Mouse (Mus musculus) C2C12 (cell line): ENCODE data around the gene Ppm1h. TPM values are rescaled to one million over a fixed set of nuclear protein-coding genes. Genes with fewer than 3 reads are reported as not detected.
A peak's percentile ranks its signal among the peaks of the same experiment; 100 is the strongest.

Experiments
- H3K27me3 ChIP-seq: one replicate; pipeline ENCODE4 v1.6.1; 2011; ENCODE audit not compliant: control insufficient read depth, insufficient read depth, insufficient read length
- H3K36me3 ChIP-seq: one replicate; pipeline ENCODE4 v1.6.1; 2011; ENCODE audit not compliant: control insufficient read depth, insufficient read depth
- H3K4me3 ChIP-seq: one replicate; pipeline ENCODE4 v1.5.1; 2011; ENCODE audit warnings: mild to moderate bottlenecking, control low read depth; ENCODE audit not compliant: poor library complexity, insufficient read depth, severe bottlenecking
- H3K79me2 ChIP-seq: one replicate; pipeline ENCODE4 v1.6.1; 2011; ENCODE audit not compliant: control insufficient read depth, insufficient read depth
- H3K79me3 ChIP-seq: one replicate; pipeline ENCODE4 v1.6.1; 2011; ENCODE audit warnings: low read depth, control low read depth
- H3ac ChIP-seq: one replicate; pipeline ENCODE3; 2011; ENCODE audit warnings: low read depth; ENCODE audit not compliant: control insufficient read depth, insufficient read length
- CEBPB ChIP-seq: IDR thresholded peaks from one replicate; pipeline ENCODE4 v1.6.1; 2011; ENCODE audit warnings: low read depth, mild to moderate bottlenecking, control low read depth, moderate library complexity
- CTCF ChIP-seq: IDR thresholded peaks from one replicate; pipeline ENCODE4 v1.5.1; 2011; ENCODE audit not compliant: control insufficient read depth, insufficient read depth, insufficient read length
- FOSL1 ChIP-seq: IDR thresholded peaks from one replicate; pipeline ENCODE4 v1.8.0; 2011; ENCODE audit warnings: mild to moderate bottlenecking, low read length; ENCODE audit not compliant: poor library complexity, insufficient read depth, severe bottlenecking
- MAX ChIP-seq: IDR thresholded peaks from one replicate; pipeline ENCODE4 v1.6.1; 2011; ENCODE audit warnings: mild to moderate bottlenecking, control low read depth
- MYOD1 ChIP-seq: IDR thresholded peaks from one replicate; pipeline ENCODE4 v1.6.1; 2011; ENCODE audit warnings: low read depth; ENCODE audit not compliant: control insufficient read depth, insufficient read length
- MYOG ChIP-seq: IDR thresholded peaks from one replicate; pipeline ENCODE4 v1.6.1; 2011; ENCODE audit not compliant: control insufficient read depth, insufficient read length; ENCODE audit errors: extremely low read depth
- USF1 ChIP-seq: IDR thresholded peaks from one replicate; pipeline ENCODE4 v1.6.1; 2011; ENCODE audit warnings: low read depth, mild to moderate bottlenecking, control low read depth, moderate library complexity
- polyA plus RNA-seq: library from polyadenylated mRNA; unstranded; fragments of >200 nt; fragmentation: generic; extraction: Trizol; gene quantifications from one replicate; pipeline ENCODE4 v1.2.1, GENCODE M21; 2012; ENCODE audit warnings: missing spikeins

Ppm1h gene
- polyA plus RNA-seq, 1 experiment = 0.06 TPM

GRCm38 (mm10) chr10:122742136-122742535, 63.6 kb downstream of the Ppm1h start:
- no peak overlapping the region for H3K4me3 ChIP-seq

GRCm38 (mm10) chr10:122743361-122743760, 64.8 kb downstream of the Ppm1h start:
- H3K27me3 ChIP-seq = peaks cover 5% of the 10 kb centered on the region
- H3K79me3 ChIP-seq = no peaks in the 10 kb centered on the region
- no peaks in the 10 kb centered on the region for H3K36me3 ChIP-seq
- no peak for TF ChIP-seq CTCF
- TF ChIP-seq MAX = no peak
- TF ChIP-seq MYOG = no peak
- no peak for TF ChIP-seq CEBPB
- TF ChIP-seq FOSL1 = no peak
- TF ChIP-seq MYOD1 = no peak
- TF ChIP-seq USF1 = no peak
- H3K4me3 ChIP-seq = no peak overlapping the region
- H3K79me2 ChIP-seq = no peaks in the 10 kb centered on the region
- no peak overlapping the region for H3ac ChIP-seq

More at GRCm38 (mm10) chr10:122742136-122742535, 63.6 kb downstream of the Ppm1h start:
- Histone ChIP-seq H3ac (no peak overlapping the region), H3K79me2 (no peaks in the 10 kb centered on the region), H3K36me3 (no peaks in the 10 kb centered on the region), H3K27me3 (peaks cover 5% of the 10 kb centered on the region), H3K79me3 (no peaks in the 10 kb centered on the region)
- no peak for TF ChIP-seq FOSL1

- TF ChIP-seq CEBPB (peak; percentile 75), FOSL1 (no peak)
- Histone ChIP-seq H3K36me3 (no peaks in the 10 kb centered on the region), H3K79me3 (no peaks in the 10 kb centered on the region), H3K79me2 (no peaks in the 10 kb centered on the region), H3K27me3 (peaks cover 5% of the 10 kb centered on the region), H3K4me3 (no peak overlapping the region), H3ac (no peak overlapping the region)
Observed at GRCm38 (mm10) chr10:122744970-122745369, 66.4 kb downstream of the Ppm1h start.

GRCm38 (mm10) chr10:122746211-122746610, 67.6 kb downstream of the Ppm1h start:
- no peaks in the 10 kb centered on the region for H3K79me3 ChIP-seq
- TF ChIP-seq MAX = no peak
- no peaks in the 10 kb centered on the region for H3K36me3 ChIP-seq
- H3ac ChIP-seq = no peak overlapping the region
- H3K79me2 ChIP-seq = no peaks in the 10 kb centered on the region
- peaks cover 5% of the 10 kb centered on the region for H3K27me3 ChIP-seq
- H3K4me3 ChIP-seq = no peak overlapping the region

- no peaks in the 10 kb centered on the region for H3K79me3 ChIP-seq
- H3K79me2 ChIP-seq = no peaks in the 10 kb centered on the region
- TF ChIP-seq CEBPB (no peak), MYOD1 (no peak), MAX (no peak), MYOG (no peak), FOSL1 (no peak), CTCF (no peak), USF1 (no peak)
Observed at GRCm38 (mm10) chr10:122747151-122747925, 68.8 kb downstream of the Ppm1h start.

GRCm38 (mm10) chr10:122748361-122748951, 69.9 kb downstream of the Ppm1h start:
- no peak overlapping the region for H3ac ChIP-seq
- H3K79me2 ChIP-seq = no peaks in the 10 kb centered on the region
- H3K36me3 ChIP-seq = no peaks in the 10 kb centered on the region
- H3K79me3 ChIP-seq = no peaks in the 10 kb centered on the region
- H3K4me3 ChIP-seq = no peak overlapping the region
- peaks cover 2% of the 10 kb centered on the region for H3K27me3 ChIP-seq
- TF ChIP-seq USF1 = peak; percentile 15
- TF ChIP-seq CTCF = no peak

More at GRCm38 (mm10) chr10:122747151-122747925, 68.8 kb downstream of the Ppm1h start:
- H3ac ChIP-seq = no peak overlapping the region
- peaks cover 4% of the 10 kb centered on the region for H3K27me3 ChIP-seq
- no peak overlapping the region for H3K4me3 ChIP-seq
- no peaks in the 10 kb centered on the region for H3K36me3 ChIP-seq
